Mouse (Mus musculus) G1E (cell line): ENCODE data around the gene Ttc24. TPM values are rescaled to one million over a fixed set of nuclear protein-coding genes. Genes with fewer than 3 reads are reported as not detected.

Source experiments
- ATAC-seq: 2 replicates; pipeline ENCODE4 v1.8.0; 2016; ENCODE audit warnings: mild to moderate bottlenecking; ENCODE audit not compliant: insufficient number of reproducible peaks, poor library complexity, low FRiP score, severe bottlenecking; ENCODE audit errors: extremely low read depth
- DNase-seq: peaks from one replicate; pipeline ENCODE4 v3.0.0; 2012; ENCODE audit warnings: low spot score
- H3K27me3 ChIP-seq: 2 replicates; pipeline ENCODE4 v1.6.1; 2012; ENCODE audit warnings: mild to moderate bottlenecking, low read length, inconsistent platforms; ENCODE audit not compliant: insufficient read depth
- H3K36me3 ChIP-seq: replicated peaks from 2 replicates; pipeline ENCODE3; 2012; ENCODE audit warnings: mild to moderate bottlenecking, inconsistent platforms
- H3K4me1 ChIP-seq: 2 replicates; pipeline ENCODE4 v1.6.1; 2012; ENCODE audit warnings: low read depth, low read length, inconsistent platforms, mixed read lengths; ENCODE audit not compliant: insufficient read depth
- H3K4me3 ChIP-seq: 2 replicates; pipeline ENCODE4 v1.5.1; 2012; ENCODE audit warnings: low read depth, mild to moderate bottlenecking, inconsistent platforms, low read length, moderate library complexity, mixed read lengths
- H3K9me3 ChIP-seq: replicated peaks from 2 replicates; pipeline ENCODE4 v1.6.1; 2012; ENCODE audit warnings: inconsistent platforms
- CTCF ChIP-seq: IDR thresholded peaks from 2 replicates; pipeline ENCODE4 v1.5.1; 2012; ENCODE audit warnings: low read depth, low read length, inconsistent platforms, mixed read lengths
- GATA1 ChIP-seq: IDR thresholded peaks from 2 replicates; pipeline ENCODE4 v1.6.1; 2012; ENCODE audit warnings: borderline replicate concordance, low read length, inconsistent platforms, mixed read lengths
- GATA2 ChIP-seq: IDR thresholded peaks from 2 replicates; pipeline ENCODE4 v1.6.1; 2012; ENCODE audit warnings: low read depth, low read length, inconsistent platforms, borderline replicate concordance
- POLR2AphosphoS5 ChIP-seq: IDR thresholded peaks from 2 replicates; pipeline ENCODE4 v1.6.1; 2012; ENCODE audit warnings: low read depth, low read length, inconsistent platforms; ENCODE audit not compliant: insufficient replicate concordance
- TAL1 ChIP-seq: conservative IDR thresholded peaks from 2 replicates; pipeline ENCODE4 v1.6.1; 2012; ENCODE audit warnings: low read depth, low read length, inconsistent platforms, mixed read lengths
- polyA plus RNA-seq: library from polyadenylated mRNA; stranded (reverse); fragments of >175 nt; gene quantifications from 2 replicates; pipeline ENCODE4 v1.2.3, GENCODE M21; 2012
- total RNA-seq, 2 experiments: library from RNA; stranded (forward) in 1 of 2; stranded (reverse) in 1 of 2; fragments of 200-1000 nt in 1 of 2; fragments of >200 nt in 1 of 2; fragmentation: Nextera tagmentation in 1 of 2; gene quantifications; 2 replicates each; pipeline ENCODE4 v1.2.3; 2014 to 2017

Gene Ttc24
- total and polyA plus RNA-seq, 3 experiments, result 0.05 TPM; not detected in 2

DNA sequence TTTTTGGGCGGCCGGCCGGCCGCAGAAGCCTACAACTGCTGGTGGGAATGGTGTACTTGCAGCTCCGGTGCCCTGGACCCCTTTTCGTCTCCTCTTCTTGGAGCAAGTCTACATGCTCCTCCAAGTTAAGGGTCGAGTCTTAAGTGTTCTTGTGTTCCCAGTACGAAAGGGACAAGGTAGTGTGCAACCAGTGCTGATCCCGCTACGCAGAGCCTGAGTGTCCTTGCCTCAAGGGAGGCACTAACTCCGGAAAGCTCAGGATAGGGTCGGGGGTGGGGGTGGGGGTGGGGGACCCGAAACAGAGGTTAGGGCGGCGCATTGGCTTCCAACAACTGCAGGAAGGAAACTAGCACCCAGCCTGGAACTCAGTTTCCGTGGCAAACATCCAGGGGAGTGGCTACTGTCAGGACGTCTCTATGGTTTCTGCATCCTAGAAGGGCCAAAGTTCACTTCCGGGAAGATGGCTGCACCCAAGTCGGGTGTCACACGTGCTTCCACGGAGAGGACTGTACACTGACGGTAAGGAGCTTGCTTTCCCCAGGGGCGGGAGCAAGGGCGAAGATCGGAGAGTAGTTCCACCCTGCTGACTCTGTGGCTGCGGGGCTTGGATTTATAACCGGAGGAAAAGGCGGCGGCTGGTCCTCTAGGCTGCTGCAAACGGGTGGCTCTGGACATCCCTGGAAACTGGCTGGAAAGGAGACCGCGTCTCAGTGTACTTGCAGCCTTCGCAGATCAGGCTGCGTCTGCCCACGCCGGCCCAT lies 35.3 kb downstream of the Ttc24 start, which contains the start of gene Gpatch4:
Gene Gpatch4 (plus strand): TSS at position 448 of the 761 bp plus-strand sequence.
- Histone ChIP-seq H3K9me3 (no peaks in the 10 kb centered on the region), H3K27me3 (peaks cover 18% of the 10 kb centered on the region; the same call in 1 of the 2 replicates), H3K36me3 (peaks cover 24% of the 10 kb centered on the region), H3K4me3 (peak within 1 kb of the TSS; percentile 87), H3K4me1 (peaks cover 12% of the 10 kb centered on the region)
- peak; percentile 89 for ATAC-seq
- peak; percentile 54 for DNase-seq
- TF ChIP-seq GATA2 (no peak), GATA1 (no peak)

DNA sequence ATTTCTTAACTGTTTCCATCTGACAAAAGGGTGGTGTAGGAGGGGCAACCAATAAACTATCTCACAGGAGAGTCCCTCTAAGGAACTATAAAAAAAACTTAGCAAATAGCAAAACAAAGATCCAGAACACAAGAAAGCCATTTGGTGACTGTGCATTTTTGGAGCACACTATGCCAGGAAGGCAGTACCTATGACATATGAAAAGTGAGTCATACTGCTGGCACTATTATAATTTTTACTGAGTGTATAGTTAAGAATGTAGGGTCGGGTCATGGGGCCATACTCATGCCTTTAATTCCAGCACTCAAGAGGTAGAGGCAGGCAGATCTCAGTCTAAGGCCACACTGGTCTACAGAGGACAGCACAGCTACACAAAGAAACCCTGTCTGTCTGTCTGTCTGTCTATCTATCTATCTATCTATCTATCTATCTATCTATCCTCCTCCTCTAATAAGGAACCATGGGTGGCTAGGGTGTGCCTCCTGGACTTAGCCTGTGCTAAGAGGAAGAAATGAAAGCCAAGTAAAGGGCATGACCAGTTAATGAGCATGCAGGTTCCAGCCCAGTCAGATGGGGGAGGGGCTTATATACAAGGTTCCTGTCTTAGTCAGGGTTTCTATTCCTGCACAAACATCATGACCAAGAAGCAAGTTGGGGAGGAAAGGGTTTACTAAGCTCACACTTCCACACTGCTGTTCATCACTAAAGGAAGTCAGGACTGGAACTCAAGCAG lies 42.4 kb downstream of the Ttc24 start:
- no peak for DNase-seq
- H3K9me3 ChIP-seq, result no peaks in the 10 kb centered on the region
- ATAC-seq, result no peak
- H3K4me3 ChIP-seq, result no peak overlapping the region
- no peaks in the 10 kb centered on the region for H3K36me3 ChIP-seq
- H3K27me3 ChIP-seq, result peaks cover 27% of the 10 kb centered on the region
- TF ChIP-seq GATA1, result no peak
- TF ChIP-seq CTCF, result no peak
- no peak for TF ChIP-seq TAL1
- TF ChIP-seq POLR2AphosphoS5, result no peak
- no peak for TF ChIP-seq GATA2
- H3K4me1 ChIP-seq, result 0 out of 2 replicates have a peak, but pooled peaks cover 4% of the 10 kb centered on the region

DNA sequence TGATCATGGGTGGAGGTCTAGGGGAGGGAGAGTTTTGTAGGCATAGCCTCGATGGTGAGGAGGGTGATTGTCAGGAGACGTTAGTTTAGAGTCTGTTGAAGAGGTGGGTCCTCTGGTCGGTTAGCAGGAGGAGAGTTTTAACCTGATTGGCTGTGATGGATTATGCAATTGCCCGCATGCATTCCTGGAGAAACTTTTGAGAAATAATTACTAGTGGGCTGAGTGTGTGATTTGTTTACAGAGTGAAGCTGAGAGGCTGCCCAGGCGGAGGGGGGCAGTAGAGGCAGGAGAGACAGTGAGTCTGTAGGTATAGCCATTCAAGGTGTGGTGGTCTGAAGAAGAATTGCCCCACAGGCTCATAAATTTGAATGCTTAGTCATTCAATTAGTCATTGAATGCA lies 44.6 kb downstream of the Ttc24 start:
- Histone ChIP-seq H3K27me3 (peaks cover 15% of the 10 kb centered on the region), H3K4me1 (0 out of 2 replicates have a peak, but pooled peaks cover 4% of the 10 kb centered on the region), H3K9me3 (no peaks in the 10 kb centered on the region; the same call in 1 of the 2 replicates), H3K4me3 (no peak overlapping the region), H3K36me3 (no peaks in the 10 kb centered on the region)
- ATAC-seq, result no peak
- TF ChIP-seq POLR2AphosphoS5 (no peak), GATA1 (no peak), GATA2 (no peak), TAL1 (no peak), CTCF (no peak)
- DNase-seq, result no peak

DNA sequence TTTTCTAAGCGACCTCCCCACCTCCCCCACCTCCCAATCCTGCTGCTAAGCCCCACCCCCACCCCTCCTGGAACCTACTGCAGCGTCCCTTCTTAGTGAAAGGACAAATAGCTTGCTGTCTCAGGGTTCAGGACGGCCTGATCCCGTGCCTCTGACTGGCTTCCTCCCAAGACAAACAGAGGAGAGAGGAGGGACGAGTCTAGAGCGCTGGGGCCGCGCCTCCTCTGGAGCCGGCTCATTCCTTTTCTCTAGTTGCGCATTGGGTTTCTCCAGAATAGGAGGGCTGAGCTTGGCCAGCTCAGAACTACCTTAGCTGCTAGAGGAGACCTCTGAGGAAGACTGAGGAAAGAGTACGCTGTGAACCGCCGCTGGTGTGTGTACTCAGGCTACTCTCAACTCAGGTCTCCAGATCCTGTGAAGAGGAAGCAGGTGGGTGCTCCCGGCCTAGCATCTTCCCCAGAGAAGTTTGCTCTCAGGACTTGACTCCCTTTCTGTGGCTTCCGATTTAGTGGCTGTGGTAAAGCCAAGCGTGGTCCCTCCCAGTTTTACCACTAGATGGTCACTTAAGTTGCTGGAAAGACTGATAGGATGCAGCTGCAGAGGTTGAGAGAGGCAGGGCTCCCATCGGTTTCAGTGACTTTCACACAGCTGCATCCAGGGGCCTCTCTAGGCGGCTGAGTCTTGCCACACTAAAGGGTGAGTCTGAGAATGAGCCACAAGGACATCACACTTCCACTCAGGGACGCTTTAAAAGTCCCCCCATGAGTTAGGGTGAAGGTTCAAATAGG lies 47.3 kb downstream of the Ttc24 start:
- Histone ChIP-seq H3K36me3 (no peaks in the 10 kb centered on the region), H3K4me3 (no peak overlapping the region), H3K9me3 (peaks cover 6% of the 10 kb centered on the region; the same call in 1 of the 2 replicates), H3K4me1 (0 out of 2 replicates have a peak, but pooled peaks cover 2% of the 10 kb centered on the region), H3K27me3 (peaks cover 15% of the 10 kb centered on the region)
- ATAC-seq (no peak), DNase-seq (no peak)
- TF ChIP-seq CTCF, result no peak
- TF ChIP-seq GATA2, result no peak
- no peak for TF ChIP-seq POLR2AphosphoS5

DNA sequence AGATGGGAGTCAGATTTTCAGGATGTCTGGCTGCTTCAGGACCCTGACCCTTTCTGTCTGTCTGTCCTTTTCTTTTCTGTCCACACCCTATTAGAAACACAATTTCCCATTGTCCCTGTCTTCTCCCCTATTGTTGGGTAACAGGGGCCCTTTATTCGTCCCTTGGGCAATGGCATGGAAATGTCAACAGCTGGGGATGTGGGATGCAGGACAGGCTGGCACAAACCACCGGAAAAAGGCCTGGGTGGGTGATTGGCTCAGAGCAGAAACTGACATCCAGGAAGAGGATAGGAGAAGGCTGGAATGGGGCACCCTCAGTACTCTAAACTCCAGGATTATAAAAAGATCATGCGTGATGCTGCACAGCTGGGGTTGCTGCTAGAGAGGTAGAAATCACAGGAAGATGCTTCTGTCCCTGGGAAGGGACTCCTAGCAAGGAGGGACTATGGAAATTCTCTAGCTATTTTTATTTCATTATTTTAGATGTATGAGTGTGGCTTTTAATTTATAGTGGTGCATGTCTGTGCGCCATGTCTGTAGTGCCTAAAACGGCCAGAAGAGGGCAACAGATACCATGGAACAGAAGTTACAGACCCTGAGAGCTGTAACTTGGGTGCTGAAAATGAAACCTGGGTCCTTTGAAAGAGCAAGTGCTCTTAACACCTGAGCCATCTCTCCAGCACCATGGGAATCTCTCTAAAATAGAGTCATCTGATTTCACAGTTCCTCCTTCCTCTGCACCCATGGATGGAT lies 50.5 kb downstream of the Ttc24 start, which contains the start of gene Hapln2:
Gene Hapln2 (minus strand): TSS at position 150 of the 753 bp plus-strand sequence.
- DNase-seq, result no peak
- Histone ChIP-seq H3K27me3 (peaks cover 35% of the 10 kb centered on the region), H3K9me3 (peaks cover 16% of the 10 kb centered on the region), H3K4me1 (peaks cover 4% of the 10 kb centered on the region; the same call in 1 of the 2 replicates), H3K4me3 (no peak within 1 kb of the TSS), H3K36me3 (no peaks in the 10 kb centered on the region)
- ATAC-seq, result no peak
- TF ChIP-seq TAL1 (no peak), POLR2AphosphoS5 (no peak), CTCF (peak; percentile 7; the same call in 1 of the 2 replicates), GATA1 (no peak)
